Mouse (Mus musculus): ENCODE measurements around the gene Olfr366. TPM values are rescaled to one million over a fixed set of nuclear protein-coding genes. Genes with fewer than 3 reads are reported as not detected.
"Not testable (repeated sequence)": the region's sequence is repeated elsewhere in the genome, so short reads cannot be mapped to it uniquely, and the experiment has no call there.

The Olfr366 gene
- polyA plus RNA-seq (2015; fragmentation: Nextera tagmentation; extraction: Ambion mirVana) = not detected in 2 replicates

- Histone ChIP-seq H3K4me1 (no peaks in the 10 kb centered on the region), H3K9ac (no peak within 1 kb of the TSS), H3K4me2 (replicated peaks) (no peak within 1 kb of the TSS), H3K36me3 (no peaks in the 10 kb centered on the region), H3K4me3 (no peak within 1 kb of the TSS), H3K9me3 (no peaks in the 10 kb centered on the region; the same call in 1 of the 2 replicates), H3K27ac (no peak within 1 kb of the TSS), H3K27me3 (no peaks in the 10 kb centered on the region)
- no peak for ATAC-seq (ENCODE audit: low FRiP score, low read depth)
Measured at GRCm38 (mm10) chr2:37211274-37211673, at the start of gene Olfr366. Olfr366 (plus strand) TSS chr2:37211574.

GRCm38 (mm10) chr2:37187898-37188297, 23.5 kb upstream of the Olfr366 start, which contains the start of gene Olfr365:
Olfr365 (plus strand) TSS chr2:37188198.
- Histone ChIP-seq H3K27ac (no peak within 1 kb of the TSS), H3K4me1 (no peaks in the 10 kb centered on the region), H3K4me2 (replicated peaks) (no peak within 1 kb of the TSS), H3K27me3 (no peaks in the 10 kb centered on the region), H3K36me3 (no peaks in the 10 kb centered on the region), H3K4me3 (no peak within 1 kb of the TSS), H3K9ac (no peak within 1 kb of the TSS), H3K9me3 (peaks cover 6% of the 10 kb centered on the region; the same call in 1 of the 2 replicates)
- 71% methylated on average over 3 of the region's 3 CpGs for WGBS
- no peak for ATAC-seq (ENCODE audit: low FRiP score, low read depth)

GRCm38 (mm10) chr2:37261781-37262180, 50.4 kb downstream of the Olfr366 start:
- H3K4me1 ChIP-seq; H3K27me3 ChIP-seq; ATAC-seq (ENCODE audit: low FRiP score, low read depth); H3K36me3 ChIP-seq; H3K9me3 ChIP-seq; H3K4me3 ChIP-seq; H3K27ac ChIP-seq; H3K4me2 ChIP-seq (replicated peaks); H3K9ac ChIP-seq: not testable (repeated sequence)
- 77% methylated on average over 7 of the region's 7 CpGs for WGBS

Other genes with a start within 250 kb of the Olfr366 start
- gene Olfr357, start 217.7 kb upstream of the Olfr366 start, polyA plus RNA-seq (2015; fragmentation: Nextera tagmentation; extraction: Ambion mirVana) = not detected in 2 replicates
- gene Olfr358, start 202.2 kb upstream of the Olfr366 start, polyA plus RNA-seq (2015; fragmentation: Nextera tagmentation; extraction: Ambion mirVana) = not detected in 2 replicates
- not detected in 2 replicates for gene Olfr360, start 145.8 kb upstream of the Olfr366 start, polyA plus RNA-seq (2015; fragmentation: Nextera tagmentation; extraction: Ambion mirVana)
- not detected in 2 replicates for gene Olfr361, start 122.3 kb upstream of the Olfr366 start, polyA plus RNA-seq (2015; fragmentation: Nextera tagmentation; extraction: Ambion mirVana)
- gene Olfr362, start 93.7 kb upstream of the Olfr366 start, polyA plus RNA-seq (2015; fragmentation: Nextera tagmentation; extraction: Ambion mirVana) = not detected in 2 replicates
- not detected in 2 replicates for gene Olfr364-ps1, start 72.3 kb upstream of the Olfr366 start, polyA plus RNA-seq (2015; fragmentation: Nextera tagmentation; extraction: Ambion mirVana)
- gene Olfr365, start 23.4 kb upstream of the Olfr366 start, polyA plus RNA-seq (2015; fragmentation: Nextera tagmentation; extraction: Ambion mirVana) = not detected in 2 replicates
- not detected in 2 replicates for gene Olfr368, start 114.9 kb downstream of the Olfr366 start, polyA plus RNA-seq (2015; fragmentation: Nextera tagmentation; extraction: Ambion mirVana)
- 43.2 and 46.6 TPM in 2 replicates for gene Pdcl, start 147.8 kb downstream of the Olfr366 start, polyA plus RNA-seq (2015; fragmentation: Nextera tagmentation; extraction: Ambion mirVana)
- 18.0 and 19.3 TPM in 2 replicates for gene Rc3h2, start 211.3 kb downstream of the Olfr366 start, polyA plus RNA-seq (2015; fragmentation: Nextera tagmentation; extraction: Ambion mirVana)
- 9.0 and 9.3 TPM in 2 replicates for gene Zbtb26, start 231.6 kb downstream of the Olfr366 start, polyA plus RNA-seq (2015; fragmentation: Nextera tagmentation; extraction: Ambion mirVana)
- gene Zbtb6, start 231.6 kb downstream of the Olfr366 start, polyA plus RNA-seq (2015; fragmentation: Nextera tagmentation; extraction: Ambion mirVana) = 7.5 and 8.3 TPM in 2 replicates
- gene Rabgap1, start 231.7 kb downstream of the Olfr366 start, polyA plus RNA-seq (2015; fragmentation: Nextera tagmentation; extraction: Ambion mirVana) = 52.3 and 55.9 TPM in 2 replicates

Data from limb, embryonic 13.5 days (tissue).